Mouse (Mus musculus): Measurements from ENCODE around the gene I830077J02Rik. TPM values are rescaled to one million over a fixed set of nuclear protein-coding genes. Genes with fewer than 3 reads are reported as not detected.

The I830077J02Rik gene
- polyA plus RNA-seq, 1 experiment from 2014 or later: 0.68 TPM

DNA sequence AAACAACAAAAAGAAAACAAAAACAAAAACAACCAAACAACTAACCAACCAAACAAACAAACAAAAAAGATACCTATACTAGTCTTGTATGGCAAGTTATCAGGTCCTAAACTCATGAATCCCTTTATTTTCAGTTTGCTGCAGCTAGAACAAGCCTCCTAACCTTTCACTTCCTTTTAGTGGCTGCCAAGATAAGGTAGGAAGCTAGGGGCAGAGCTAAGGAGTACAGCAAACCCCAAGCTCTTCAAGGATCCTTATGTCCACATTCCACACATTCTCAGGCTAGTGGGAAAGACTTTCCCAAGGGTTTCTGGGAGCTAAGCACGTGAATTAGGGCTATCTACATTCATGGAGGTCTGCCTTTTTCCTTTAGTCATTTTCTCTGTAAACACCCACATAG, 17.2 kb downstream of the I830077J02Rik start:
- no peaks in the 10 kb centered on the region for H3K4me1 ChIP-seq (ENCODE audit: control insufficient read depth, insufficient read depth, low read length)
- no peak for DNase-seq (ENCODE audit: low spot score)
- no peaks in the 10 kb centered on the region for H3K36me3 ChIP-seq (ENCODE audit: control insufficient read depth, insufficient read depth, low read length)
- no peak overlapping the region for H3K27ac ChIP-seq (replicated peaks; ENCODE audit: low read depth, low read length)
- H3K9ac ChIP-seq (ENCODE audit: low read length): no peak overlapping the region
- 42% methylated on average over 1 of the region's 1 CpGs for WGBS
- no peaks in the 10 kb centered on the region for H3K9me3 ChIP-seq (ENCODE audit: control insufficient read depth, low read length)
- no peak overlapping the region for H3K4me2 ChIP-seq (ENCODE audit: low read depth, severe bottlenecking)
- no peak for ATAC-seq (ENCODE audit: insufficient number of reproducible peaks, low FRiP score, low TSS enrichment, low read depth)
- no peaks in the 10 kb centered on the region for H3K27me3 ChIP-seq (ENCODE audit: control insufficient read depth, insufficient read depth, low read length)
- H3K4me3 ChIP-seq (ENCODE audit: low read depth, low read length): no peak overlapping the region

GRCm38 (mm10) chr3:105913839-105914681, 18.4 kb downstream of the I830077J02Rik start:
- Histone ChIP-seq H3K4me3 (ENCODE audit: low read depth, low read length) (no peak overlapping the region), H3K9ac (ENCODE audit: low read length) (no peak overlapping the region), H3K27me3 (ENCODE audit: control insufficient read depth, insufficient read depth, low read length) (no peaks in the 10 kb centered on the region), H3K9me3 (ENCODE audit: control insufficient read depth, low read length) (no peaks in the 10 kb centered on the region), H3K36me3 (ENCODE audit: control insufficient read depth, insufficient read depth, low read length) (no peaks in the 10 kb centered on the region), H3K4me2 (ENCODE audit: low read depth, severe bottlenecking) (no peak overlapping the region), H3K27ac (replicated peaks; ENCODE audit: low read depth, low read length) (no peak overlapping the region), H3K4me1 (ENCODE audit: control insufficient read depth, insufficient read depth, low read length) (no peaks in the 10 kb centered on the region)
- DNase-seq (ENCODE audit: low spot score) (no peak), ATAC-seq (ENCODE audit: insufficient number of reproducible peaks, low FRiP score, low TSS enrichment, low read depth) (no peak)
- WGBS: 64% methylated on average over 10 of the region's 10 CpGs

- no peaks in the 10 kb centered on the region for H3K4me1 ChIP-seq (ENCODE audit: control insufficient read depth, insufficient read depth, low read length)
- whole genome bisulfite sequencing: 70% methylated on average over 9 of the region's 9 CpGs
- no peak overlapping the region for H3K9ac ChIP-seq (ENCODE audit: low read length)
- H3K9me3 ChIP-seq (ENCODE audit: control insufficient read depth, low read length): no peaks in the 10 kb centered on the region
- no peak overlapping the region for H3K27ac ChIP-seq (replicated peaks; ENCODE audit: low read depth, low read length)
- no peak for DNase-seq (ENCODE audit: low spot score)
- H3K4me3 ChIP-seq (ENCODE audit: low read depth, low read length): no peak overlapping the region
- no peaks in the 10 kb centered on the region for H3K36me3 ChIP-seq (ENCODE audit: control insufficient read depth, insufficient read depth, low read length)
- ATAC-seq (ENCODE audit: insufficient number of reproducible peaks, low FRiP score, low TSS enrichment, low read depth): no peak
- H3K27me3 ChIP-seq (ENCODE audit: control insufficient read depth, insufficient read depth, low read length): no peaks in the 10 kb centered on the region
- H3K4me2 ChIP-seq (ENCODE audit: low read depth, severe bottlenecking): no peak overlapping the region
Observed at GRCm38 (mm10) chr3:105912097-105912880, 20.2 kb downstream of the I830077J02Rik start.

GRCm38 (mm10) chr3:105910519-105911190, 21.8 kb downstream of the I830077J02Rik start:
- H3K4me2 ChIP-seq (ENCODE audit: low read depth, severe bottlenecking): no peak overlapping the region
- H3K4me3 ChIP-seq (ENCODE audit: low read depth, low read length): no peak overlapping the region
- WGBS: 84% methylated on average over 11 of the region's 11 CpGs
- H3K36me3 ChIP-seq (ENCODE audit: control insufficient read depth, insufficient read depth, low read length): no peaks in the 10 kb centered on the region
- DNase-seq (ENCODE audit: low spot score) (no peak), ATAC-seq (ENCODE audit: insufficient number of reproducible peaks, low FRiP score, low TSS enrichment, low read depth) (no peak)
- H3K4me1 ChIP-seq (ENCODE audit: control insufficient read depth, insufficient read depth, low read length): no peaks in the 10 kb centered on the region
- H3K27ac ChIP-seq (replicated peaks; ENCODE audit: low read depth, low read length): no peak overlapping the region
- no peak overlapping the region for H3K9ac ChIP-seq (ENCODE audit: low read length)
- no peaks in the 10 kb centered on the region for H3K27me3 ChIP-seq (ENCODE audit: control insufficient read depth, insufficient read depth, low read length)
- no peaks in the 10 kb centered on the region for H3K9me3 ChIP-seq (ENCODE audit: control insufficient read depth, low read length)

DNA sequence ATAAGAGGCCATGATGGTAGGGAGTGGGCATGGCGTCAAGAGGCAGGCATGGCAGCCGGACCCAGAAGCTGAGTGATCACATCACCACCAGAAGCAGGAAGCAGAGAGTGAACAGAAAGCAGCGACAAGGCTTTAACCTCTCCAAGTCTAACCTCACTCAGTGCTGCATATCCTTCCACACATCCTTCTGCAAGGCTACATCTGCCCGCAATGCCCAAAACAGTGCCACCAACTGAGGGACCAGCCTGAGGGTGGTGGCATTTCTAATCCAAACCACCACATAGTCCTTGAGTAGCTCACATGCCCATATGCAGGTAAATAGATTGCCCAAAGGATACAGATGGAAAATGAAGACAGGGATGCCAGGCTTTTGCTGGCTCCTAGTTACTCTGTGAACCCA, 23.5 kb downstream of the I830077J02Rik start:
- H3K4me3 ChIP-seq (ENCODE audit: low read depth, low read length): no peak overlapping the region
- no peak for ATAC-seq (ENCODE audit: insufficient number of reproducible peaks, low FRiP score, low TSS enrichment, low read depth)
- no peak for DNase-seq (ENCODE audit: low spot score)
- H3K27me3 ChIP-seq (ENCODE audit: control insufficient read depth, insufficient read depth, low read length): no peaks in the 10 kb centered on the region
- H3K27ac ChIP-seq (replicated peaks; ENCODE audit: low read depth, low read length): no peak overlapping the region
- 94% methylated on average over 4 of the region's 4 CpGs for WGBS
- no peaks in the 10 kb centered on the region for H3K36me3 ChIP-seq (ENCODE audit: control insufficient read depth, insufficient read depth, low read length)
- H3K4me1 ChIP-seq (ENCODE audit: control insufficient read depth, insufficient read depth, low read length): no peaks in the 10 kb centered on the region
- no peaks in the 10 kb centered on the region for H3K9me3 ChIP-seq (ENCODE audit: control insufficient read depth, low read length)
- H3K9ac ChIP-seq (ENCODE audit: low read length): no peak overlapping the region
- no peak overlapping the region for H3K4me2 ChIP-seq (ENCODE audit: low read depth, severe bottlenecking)

DNA sequence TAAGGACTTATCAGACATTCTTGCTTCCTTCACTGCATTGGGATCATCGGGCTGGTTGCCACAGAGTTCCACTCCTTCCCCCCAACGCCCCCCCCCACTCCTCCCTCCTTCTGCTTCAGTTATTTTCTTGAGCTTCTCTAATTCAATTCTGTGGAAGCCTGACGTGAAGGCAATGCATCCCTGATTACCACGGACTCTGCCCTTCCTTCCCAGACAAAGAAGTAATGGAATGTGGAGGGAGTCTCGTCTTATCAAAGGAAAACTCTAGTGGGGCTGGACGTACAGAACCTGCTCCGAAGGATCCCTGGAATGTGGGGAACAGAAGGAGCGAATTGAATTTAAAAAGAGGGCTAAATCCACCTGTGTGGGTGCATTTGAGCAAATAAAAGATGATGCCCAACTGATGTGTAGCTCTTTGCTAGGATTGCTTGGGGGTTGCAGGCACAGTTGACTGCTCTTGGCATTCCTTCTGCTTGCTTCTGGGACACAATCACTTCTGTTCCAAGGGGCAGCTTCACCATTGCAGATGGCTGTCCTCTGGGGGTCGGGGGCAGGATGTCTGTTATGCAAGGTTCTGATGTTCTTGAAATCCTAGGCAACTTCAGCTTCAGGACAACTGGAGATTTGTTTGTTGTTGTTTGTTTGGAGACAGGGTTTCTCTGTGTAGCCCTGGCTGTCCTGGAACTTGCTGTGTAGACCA, 24.4 kb downstream of the I830077J02Rik start:
- no peak for DNase-seq (ENCODE audit: low spot score)
- H3K9ac ChIP-seq (ENCODE audit: low read length): no peak overlapping the region

DNA sequence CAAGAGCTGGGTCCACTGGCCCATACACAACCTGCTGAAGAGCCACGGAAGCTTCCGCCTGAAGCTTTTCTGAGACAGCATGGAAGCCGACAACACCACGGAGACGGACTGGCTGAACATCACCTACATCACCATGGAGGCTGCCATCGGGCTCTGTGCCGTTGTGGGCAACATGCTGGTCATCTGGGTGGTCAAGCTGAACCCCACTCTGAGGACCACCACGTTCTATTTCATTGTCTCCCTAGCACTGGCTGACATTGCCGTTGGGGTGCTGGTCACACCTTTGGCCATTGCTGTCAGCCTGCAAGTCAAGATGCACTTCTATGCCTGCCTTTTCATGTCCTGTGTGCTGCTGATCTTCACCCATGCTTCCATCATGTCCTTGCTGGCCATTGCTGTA, 27.7 kb downstream of the I830077J02Rik start:
- H3K9me3 ChIP-seq (ENCODE audit: control insufficient read depth, low read length): no peaks in the 10 kb centered on the region
- H3K4me3 ChIP-seq (ENCODE audit: low read depth, low read length): no peak overlapping the region
- H3K4me1 ChIP-seq (ENCODE audit: control insufficient read depth, insufficient read depth, low read length): no peaks in the 10 kb centered on the region
- no peak overlapping the region for H3K9ac ChIP-seq (ENCODE audit: low read length)
- no peak overlapping the region for H3K4me2 ChIP-seq (ENCODE audit: low read depth, severe bottlenecking)
- no peak overlapping the region for H3K27ac ChIP-seq (replicated peaks; ENCODE audit: low read depth, low read length)
- H3K27me3 ChIP-seq (ENCODE audit: control insufficient read depth, insufficient read depth, low read length): no peaks in the 10 kb centered on the region
- ATAC-seq (ENCODE audit: insufficient number of reproducible peaks, low FRiP score, low TSS enrichment, low read depth): no peak
- no peaks in the 10 kb centered on the region for H3K36me3 ChIP-seq (ENCODE audit: control insufficient read depth, insufficient read depth, low read length)
- 93% methylated on average over 9 of the region's 9 CpGs for WGBS
- no peak for DNase-seq (ENCODE audit: low spot score)

More for the DNA sequence above, 24.4 kb downstream of the I830077J02Rik start:
- H3K4me1 ChIP-seq (ENCODE audit: control insufficient read depth, insufficient read depth, low read length): no peaks in the 10 kb centered on the region
- no peak overlapping the region for H3K27ac ChIP-seq (replicated peaks; ENCODE audit: low read depth, low read length)
- no peak overlapping the region for H3K4me2 ChIP-seq (ENCODE audit: low read depth, severe bottlenecking)
- no peak for ATAC-seq (ENCODE audit: insufficient number of reproducible peaks, low FRiP score, low TSS enrichment, low read depth)
- H3K4me3 ChIP-seq (ENCODE audit: low read depth, low read length): no peak overlapping the region
- no peaks in the 10 kb centered on the region for H3K36me3 ChIP-seq (ENCODE audit: control insufficient read depth, insufficient read depth, low read length)
- 68% methylated on average over 9 of the region's 9 CpGs for WGBS
- no peaks in the 10 kb centered on the region for H3K9me3 ChIP-seq (ENCODE audit: control insufficient read depth, low read length)
- H3K27me3 ChIP-seq (ENCODE audit: control insufficient read depth, insufficient read depth, low read length): no peaks in the 10 kb centered on the region

DNA sequence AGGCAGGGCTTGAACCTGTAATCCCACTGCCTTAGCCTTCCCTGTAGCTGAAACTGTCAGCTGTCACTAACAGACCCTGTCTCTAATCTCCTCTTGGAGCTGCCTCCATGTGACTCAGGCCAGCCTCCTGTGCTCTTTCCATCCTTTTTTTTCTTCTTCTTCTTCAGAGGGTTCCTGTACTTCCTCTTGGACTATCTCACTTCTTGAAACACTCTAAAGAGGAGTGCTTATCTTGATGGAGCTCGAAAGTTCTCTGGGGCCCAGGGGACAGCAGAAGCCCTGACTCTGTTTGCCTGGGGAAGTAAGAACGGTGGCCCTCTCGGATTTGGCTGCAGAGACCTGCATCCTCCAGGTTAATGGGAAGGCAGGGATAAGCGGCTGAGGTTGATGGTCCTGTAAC, 28.3 kb downstream of the I830077J02Rik start:
- Histone ChIP-seq H3K4me3 (ENCODE audit: low read depth, low read length) (no peak overlapping the region), H3K9ac (ENCODE audit: low read length) (no peak overlapping the region), H3K9me3 (ENCODE audit: control insufficient read depth, low read length) (no peaks in the 10 kb centered on the region), H3K27ac (replicated peaks; ENCODE audit: low read depth, low read length) (no peak overlapping the region), H3K27me3 (ENCODE audit: control insufficient read depth, insufficient read depth, low read length) (no peaks in the 10 kb centered on the region), H3K4me1 (ENCODE audit: control insufficient read depth, insufficient read depth, low read length) (no peaks in the 10 kb centered on the region), H3K4me2 (ENCODE audit: low read depth, severe bottlenecking) (no peak overlapping the region), H3K36me3 (ENCODE audit: control insufficient read depth, insufficient read depth, low read length) (no peaks in the 10 kb centered on the region)
- 76% methylated on average over 4 of the region's 4 CpGs for WGBS
- DNase-seq (ENCODE audit: low spot score): no peak
- ATAC-seq (ENCODE audit: insufficient number of reproducible peaks, low FRiP score, low TSS enrichment, low read depth): no peak
